Mouse (Mus musculus) heart, postnatal 0 days (tissue): ENCODE results near the gene Smarca2.

Experiments
- CTCF ChIP-seq: IDR thresholded peaks from 2 replicates; pipeline ENCODE4 v1.5.1; 2016; ENCODE audit warnings: antibody characterized with exemption, control low read depth, low read depth
- EP300 ChIP-seq: IDR thresholded peaks from 2 replicates; pipeline ENCODE4 v1.6.1; 2016; ENCODE audit warnings: antibody characterized with exemption, low read depth

- TF ChIP-seq CTCF: no peak
- TF ChIP-seq EP300: no peak
Observed at GRCm38 (mm10) chr19:26790386-26791346, 185.8 kb downstream of the Smarca2 start.
